Mouse (Mus musculus): ENCODE measurements at regions not wholly inside any gene's neighbourhood (a gene's known extent, or its start where the extent isn't known, plus 50 kb on each side); places are given as distances from the start of the nearest gene placed in this dataset.
"Not testable (repeated sequence)": the region's sequence is repeated elsewhere in the genome, so short reads cannot be mapped to it uniquely, and the experiment has no call there.

- no peak for DNase-seq
Observed at GRCm38 (mm10) chr1:7388627-7389026, 2580.9 kb downstream of the Gm37988 start.

- DNase-seq = no peak
Observed at GRCm38 (mm10) chr1:7393508-7393907, 2585.8 kb downstream of the Gm37988 start.

GRCm38 (mm10) chr1:7394161-7394560 lies 2586.5 kb downstream of the Gm37988 start:
- DNase-seq = no peak

- DNase-seq = peak in 1 of 2 experiments; percentile 3
Observed at GRCm38 (mm10) chr1:7395527-7395926, 2587.8 kb downstream of the Gm37988 start.

- DNase-seq = peak in 1 of 2 experiments; percentile 5
Observed at GRCm38 (mm10) chr1:7396867-7397806, 2589.4 kb downstream of the Gm37988 start.

- peak; percentile 97 for DNase-seq
Observed at GRCm38 (mm10) chr1:7397807-7398446, 2590.2 kb downstream of the Gm37988 start.

- DNase-seq = no peak
Observed at GRCm38 (mm10) chr1:7398678-7399218, 2591.1 kb downstream of the Gm37988 start.

- not testable (repeated sequence) for DNase-seq
Observed at GRCm38 (mm10) chr1:7405651-7406050, 2598.0 kb downstream of the Gm37988 start.

GRCm38 (mm10) chr1:7414444-7414843 lies 2606.8 kb downstream of the Gm37988 start:
- no peak for DNase-seq

GRCm38 (mm10) chr1:7451660-7452155 lies 2644.0 kb downstream of the Gm37988 start:
- no peak for DNase-seq

GRCm38 (mm10) chr1:7454931-7455330 lies 2647.2 kb downstream of the Gm37988 start:
- no peak for DNase-seq

- no peak for DNase-seq
Observed at GRCm38 (mm10) chr1:7457895-7458294, 2650.2 kb downstream of the Gm37988 start.

- DNase-seq = no peak
Observed at GRCm38 (mm10) chr1:7494096-7494495, 2686.4 kb downstream of the Gm37988 start.

GRCm38 (mm10) chr1:7499042-7499441 lies 2691.3 kb downstream of the Gm37988 start:
- no peak for DNase-seq

GRCm38 (mm10) chr1:7502363-7502762 lies 2694.7 kb downstream of the Gm37988 start:
- DNase-seq = no peak

GRCm38 (mm10) chr1:7518791-7519190 lies 2711.1 kb downstream of the Gm37988 start:
- no peak for DNase-seq

- no peak for DNase-seq
Observed at GRCm38 (mm10) chr1:7533506-7533905, 2725.8 kb downstream of the Gm37988 start.

GRCm38 (mm10) chr1:7535191-7535590 lies 2727.5 kb downstream of the Gm37988 start:
- no peak for DNase-seq

- no peak for DNase-seq
Observed at GRCm38 (mm10) chr1:7543492-7543891, 2735.8 kb downstream of the Gm37988 start.

- DNase-seq = no peak
Observed at GRCm38 (mm10) chr1:7548261-7548660, 2740.6 kb downstream of the Gm37988 start.

- no peak for DNase-seq
Observed at GRCm38 (mm10) chr1:7574787-7575186, 2767.1 kb downstream of the Gm37988 start.

- no peak for DNase-seq
Observed at GRCm38 (mm10) chr1:7586409-7586808, 2778.7 kb downstream of the Gm37988 start.

- DNase-seq = no peak
Observed at GRCm38 (mm10) chr1:7591327-7591726, 2783.6 kb downstream of the Gm37988 start.
